Comparison of ENCODE assay signal across 8 mouse cellular contexts in the genomic region with DNA sequence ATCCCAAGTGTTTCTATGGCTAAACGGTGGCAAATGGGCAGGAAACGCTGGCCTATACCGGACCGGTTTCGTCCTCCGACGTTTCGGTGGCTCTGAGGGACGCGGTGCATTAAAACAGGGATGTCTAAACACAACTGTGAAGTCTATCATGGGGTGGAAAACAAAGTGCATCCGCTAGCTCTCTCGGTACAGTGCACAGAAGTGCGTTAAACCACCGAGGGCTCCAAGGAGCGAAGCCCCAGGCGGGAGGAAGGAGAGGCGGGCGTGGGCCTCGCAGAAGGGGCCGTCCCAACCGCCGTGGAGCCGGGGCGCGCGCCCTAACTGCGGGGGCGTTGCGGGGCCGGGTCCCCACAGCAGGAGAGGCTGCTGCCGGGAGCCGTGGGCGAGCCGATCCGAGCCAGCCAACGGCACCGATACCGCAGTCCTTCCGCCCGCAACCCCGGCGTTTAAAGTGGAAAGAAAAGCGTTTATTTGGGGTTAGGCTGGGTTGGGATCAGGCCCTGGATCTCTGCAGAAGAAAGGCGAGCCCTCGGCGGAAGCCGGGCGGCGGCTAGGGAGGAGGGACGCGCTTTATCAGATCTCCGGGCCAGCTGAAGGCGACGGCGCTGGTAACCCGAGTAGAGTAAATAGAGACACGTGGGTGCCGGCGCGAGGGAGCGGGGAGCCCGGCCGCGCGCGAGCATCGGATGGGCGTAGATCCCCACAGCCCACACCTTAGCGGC. TPM values are rescaled to one million over a fixed set of nuclear protein-coding genes. Genes with fewer than 3 reads are reported as not detected.
A peak's percentile ranks its signal among the peaks of the same experiment; 100 is the strongest.
DNase-seq lines count a peak whose midpoint lies in the region; ATAC-seq and TF ChIP-seq lines count a peak whose summit lies in the region.

No protein-coding gene starts in this region.

- TF ChIP-seq POLR2A in ES-Bruce4 (IDR thresholded peaks at IDR 0.05; ENCODE audit: insufficient read depth, low read length): no peak

- H3K9me3 ChIP-seq in ES-Bruce4 (replicated peaks; ENCODE audit: control insufficient read depth, insufficient read depth, low read length, poor library complexity, severe bottlenecking): no peaks in the 10 kb centered on the region
- no peaks in the 10 kb centered on the region for H3K9me3 ChIP-seq in embryonic facial prominence, embryonic 10.5 days
- no peaks in the 10 kb centered on the region for H3K9me3 ChIP-seq in limb, embryonic 13.5 days
- H3K9me3 ChIP-seq in midbrain, embryonic 12.5 days: no peaks in the 10 kb centered on the region
- H3K9me3 ChIP-seq in stomach, embryonic 16.5 days (replicated peaks; ENCODE audit: control insufficient read depth, low read length): no peaks in the 10 kb centered on the region

- peak; percentile 46 for DNase-seq in A20 (ENCODE audit: low read depth, low spot score)
- peak; percentile 87 for DNase-seq in embryonic facial prominence, embryonic 10.5 days (ENCODE audit: low spot score)
- DNase-seq in heart, postnatal 36 days: peak; percentile 22 to 24
- no peak for DNase-seq in right cerebral cortex, postnatal 10 days (ENCODE audit: low spot score in 2 of 2)

- H3K9ac ChIP-seq in ES-Bruce4 (ENCODE audit: low read depth, poor library complexity, severe bottlenecking): peak overlapping the region; percentile 25; the same call in 1 of the 2 replicates
- H3K9ac ChIP-seq in limb, embryonic 13.5 days: peak overlapping the region; percentile 90
- peak overlapping the region; percentile 92 for H3K9ac ChIP-seq in midbrain, embryonic 12.5 days (replicated peaks)
- peak overlapping the region; percentile 44 for H3K9ac ChIP-seq in stomach, embryonic 16.5 days (ENCODE audit: low read length)

- ATAC-seq in limb, embryonic 13.5 days (ENCODE audit: low FRiP score, low read depth): peak; percentile 60
- ATAC-seq in midbrain, embryonic 12.5 days (ENCODE audit: low FRiP score, low read depth): peak; percentile 45
- ATAC-seq in stomach, embryonic 16.5 days (ENCODE audit: insufficient read depth, low FRiP score): peak; percentile 77

- intact Hi-C loops in heart, postnatal 36 days (cut with DNase I): no loop called here

- no peaks in the 10 kb centered on the region for H3K4me1 ChIP-seq in ES-Bruce4 (ENCODE audit: control insufficient read depth, insufficient read depth, low read length)
- peaks cover 68% of the 10 kb centered on the region for H3K4me1 ChIP-seq in embryonic facial prominence, embryonic 10.5 days
- H3K4me1 ChIP-seq in limb, embryonic 13.5 days: peaks cover 45% of the 10 kb centered on the region
- H3K4me1 ChIP-seq in midbrain, embryonic 12.5 days: peaks cover 34% of the 10 kb centered on the region
- H3K4me1 ChIP-seq in stomach, embryonic 16.5 days (ENCODE audit: control insufficient read depth, insufficient read depth, low read length): peaks cover 24% of the 10 kb centered on the region

- no peak for TF ChIP-seq CTCF in ES-Bruce4 (IDR thresholded peaks at IDR 0.05; ENCODE audit: low read depth, low read length)

- under 1% methylated on average over 69 of the region's 69 CpGs for WGBS in embryonic facial prominence, embryonic 10.5 days
- under 1% methylated on average over 67 of the region's 69 CpGs for WGBS in limb, embryonic 13.5 days
- WGBS in midbrain, embryonic 12.5 days: under 1% methylated on average over 69 of the region's 69 CpGs
- under 1% methylated on average over 69 of the region's 69 CpGs for WGBS in stomach, embryonic 16.5 days

- no peak overlapping the region for H3K27ac ChIP-seq in ES-Bruce4 (ENCODE audit: insufficient read depth, low read length)
- H3K27ac ChIP-seq in embryonic facial prominence, embryonic 10.5 days (replicated peaks): peak overlapping the region; percentile 96
- peak overlapping the region; percentile 77; the same call in 1 of the 2 replicates for H3K27ac ChIP-seq in limb, embryonic 13.5 days
- peak overlapping the region; percentile 87 for H3K27ac ChIP-seq in midbrain, embryonic 12.5 days (replicated peaks)
- no peak overlapping the region for H3K27ac ChIP-seq in stomach, embryonic 16.5 days (ENCODE audit: low read length)

- H3K36me3 ChIP-seq in ES-Bruce4 (ENCODE audit: control insufficient read depth, insufficient read depth, low read length, poor library complexity, severe bottlenecking): no peaks in the 10 kb centered on the region
- peaks cover 29% of the 10 kb centered on the region for H3K36me3 ChIP-seq in embryonic facial prominence, embryonic 10.5 days (replicated peaks)
- peaks cover 8% of the 10 kb centered on the region; the same call in 1 of the 2 replicates for H3K36me3 ChIP-seq in limb, embryonic 13.5 days
- H3K36me3 ChIP-seq in midbrain, embryonic 12.5 days: peaks cover 18% of the 10 kb centered on the region
- no peaks in the 10 kb centered on the region for H3K36me3 ChIP-seq in stomach, embryonic 16.5 days (ENCODE audit: control insufficient read depth, insufficient read depth, low read length)

- H3K4me2 ChIP-seq in limb, embryonic 13.5 days (replicated peaks): peak overlapping the region; percentile 95
- H3K4me2 ChIP-seq in midbrain, embryonic 12.5 days (replicated peaks): peak overlapping the region; percentile 71
- H3K4me2 ChIP-seq in stomach, embryonic 16.5 days (ENCODE audit: low read depth, low read length): peak overlapping the region; percentile 80

- peak overlapping the region; percentile 56 for H3K4me3 ChIP-seq in ES-Bruce4 (ENCODE audit: low read depth, low read length)
- peak overlapping the region; percentile 85 for H3K4me3 ChIP-seq in embryonic facial prominence, embryonic 10.5 days
- peak overlapping the region; percentile 70 for H3K4me3 ChIP-seq in limb, embryonic 13.5 days
- H3K4me3 ChIP-seq in midbrain, embryonic 12.5 days: peak overlapping the region; percentile 86
- peak overlapping the region; percentile 49 for H3K4me3 ChIP-seq in stomach, embryonic 16.5 days (replicated peaks; ENCODE audit: low read length)

- TF ChIP-seq EP300 in ES-Bruce4 (IDR thresholded peaks at IDR 0.05; ENCODE audit: insufficient read depth, low read depth, low read length): no peak

- H3K27me3 ChIP-seq in ES-Bruce4 (ENCODE audit: control insufficient read depth, insufficient read depth, low read length, poor library complexity, severe bottlenecking): peaks cover 34% of the 10 kb centered on the region
- peaks cover 34% of the 10 kb centered on the region for H3K27me3 ChIP-seq in embryonic facial prominence, embryonic 10.5 days (replicated peaks; ENCODE audit: low read depth, poor library complexity, severe bottlenecking)
- peaks cover 30% of the 10 kb centered on the region for H3K27me3 ChIP-seq in limb, embryonic 13.5 days
- peaks cover 22% of the 10 kb centered on the region for H3K27me3 ChIP-seq in midbrain, embryonic 12.5 days
- peaks cover 66% of the 10 kb centered on the region for H3K27me3 ChIP-seq in stomach, embryonic 16.5 days (ENCODE audit: control insufficient read depth, insufficient read depth, low read length)

RNA-seq across cellular contexts. Expression of a gene that starts 1.7 kb away (rescaled TPM):
- 3.4 and 5.4 TPM in 2 replicates for polyA plus RNA-seq in ES-Bruce4 (2011; ENCODE audit: insufficient read depth, insufficient read length, low read depth, missing spikeins)
- 51.2 and 61.3 TPM in 2 replicates for polyA plus RNA-seq in embryonic facial prominence, embryonic 10.5 days (2016; fragmentation: Nextera tagmentation; extraction: Ambion mirVana)
- total RNA-seq in heart, postnatal 36 days (2021): under 1 TPM; 0.19 to 0.31 TPM
- polyA plus RNA-seq in limb, embryonic 13.5 days (2015; fragmentation: Nextera tagmentation; extraction: Ambion mirVana): 47.9 and 52.0 TPM in 2 replicates
- polyA plus RNA-seq in midbrain, embryonic 12.5 days (2016; fragmentation: Nextera tagmentation; extraction: Ambion mirVana): 97.0 and 103 TPM in 2 replicates
- polyA plus RNA-seq in stomach, embryonic 16.5 days (2015; fragmentation: Nextera tagmentation; extraction: Ambion mirVana): 0.98 and 1.2 TPM in 2 replicates

Comparison
In these comparisons a context has a peak if more than half of its experiments do, and no peak if none do; other contexts are left out.
1. DNase-seq: peak in A20 (single experiment), embryonic facial prominence, embryonic 10.5 days (single experiment) and heart, postnatal 36 days (2 of 2); none in right cerebral cortex, postnatal 10 days (0 of 2).
2. H3K27ac ChIP-seq: peak in embryonic facial prominence, embryonic 10.5 days (single experiment), limb, embryonic 13.5 days (single experiment) and midbrain, embryonic 12.5 days (single experiment); none in ES-Bruce4 (single experiment) and stomach, embryonic 16.5 days (single experiment).
3. H3K9ac ChIP-seq: peak in every context shown above with its lines; median percentile 92 in midbrain, embryonic 12.5 days; 90 in limb, embryonic 13.5 days; 44 in stomach, embryonic 16.5 days; 25 in ES-Bruce4.
4. Peak in every context shown above with its lines, with median percentiles within 50 percentile points of each other: H3K4me3 ChIP-seq, ATAC-seq and H3K4me2 ChIP-seq.